Mouse (Mus musculus): Measurements from ENCODE around the gene Plppr4.

The Plppr4 gene

GRCm38 (mm10) chr3:117297735-117298134, 62.9 kb downstream of the Plppr4 start:
- DNase-seq (ENCODE audit: extremely low spot score, low read depth, low spot score): no peak

GRCm38 (mm10) chr3:117294308-117294925, 66.3 kb downstream of the Plppr4 start:
- DNase-seq (ENCODE audit: extremely low spot score, low read depth, low spot score): no peak
